Mouse (Mus musculus): Measurements from ENCODE around the gene Dnajc14.
"Not testable (repeated sequence)": the region's sequence is repeated elsewhere in the genome, so short reads cannot be mapped to it uniquely, and the experiment has no call there.

The Dnajc14 gene

GRCm38 (mm10) chr10:128821358-128822056, 17.6 kb downstream of the Dnajc14 start, which contains the start of gene Ormdl2:
Gene Ormdl2 (minus strand): TSS chr10:128821645.
- peak; percentile 99 for DNase-seq

GRCm38 (mm10) chr10:128822135-128822534, 18.3 kb downstream of the Dnajc14 start:
- DNase-seq: no peak

DNA sequence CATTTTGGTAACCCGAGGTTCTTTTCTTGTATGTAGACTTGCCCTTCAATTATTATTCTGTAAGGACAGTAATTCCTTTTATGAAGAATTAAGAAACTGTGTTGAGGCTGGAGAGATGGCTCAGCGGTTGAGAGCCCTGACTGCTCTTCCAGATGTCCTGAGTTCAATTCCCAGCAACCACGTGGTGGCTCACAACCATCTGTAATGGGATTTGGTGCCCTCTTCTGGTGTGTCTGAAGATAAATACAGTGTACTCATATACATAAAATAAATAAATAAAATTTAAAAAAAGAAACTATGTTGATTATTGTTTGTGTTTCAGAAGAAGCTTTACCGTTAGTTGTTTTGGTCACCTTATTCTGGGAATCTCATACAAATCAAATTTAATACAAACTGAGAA, 19.2 kb downstream of the Dnajc14 start:
- DNase-seq: not testable (repeated sequence)

- no peak for DNase-seq
These were observed 20.0 kb downstream of the Dnajc14 start for GRCm38 (mm10) chr10:128823821-128824220.

- DNase-seq: no peak
These were observed 33.5 kb downstream of the Dnajc14 start for GRCm38 (mm10) chr10:128837400-128837799.

- DNase-seq: no peak
These were observed 35.6 kb downstream of the Dnajc14 start for GRCm38 (mm10) chr10:128839434-128839833.

- DNase-seq: no peak
These were observed 36.8 kb downstream of the Dnajc14 start for GRCm38 (mm10) chr10:128840612-128841011.

- no peak for DNase-seq
These were observed 39.4 kb downstream of the Dnajc14 start for GRCm38 (mm10) chr10:128843260-128843659.

DNA sequence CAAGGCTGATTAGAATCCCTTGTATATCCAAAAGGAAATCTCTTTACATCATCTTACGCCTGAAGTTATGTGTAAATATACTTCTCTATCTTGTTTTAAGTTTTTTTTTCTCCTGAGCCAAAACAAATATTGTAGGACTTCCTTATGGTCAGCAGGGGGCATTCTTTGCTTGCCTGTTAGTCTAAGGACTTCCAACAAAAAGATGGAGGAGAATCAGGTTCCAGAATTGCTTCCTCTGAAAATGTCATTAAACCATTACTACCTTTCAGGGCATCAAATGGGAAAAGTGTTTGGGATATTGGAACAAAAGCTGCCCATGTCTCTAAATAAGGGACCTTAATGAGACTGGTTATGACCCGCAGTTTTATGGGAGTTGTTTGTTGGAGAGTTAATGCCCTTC, 41.7 kb downstream of the Dnajc14 start:
- no peak for DNase-seq

DNA sequence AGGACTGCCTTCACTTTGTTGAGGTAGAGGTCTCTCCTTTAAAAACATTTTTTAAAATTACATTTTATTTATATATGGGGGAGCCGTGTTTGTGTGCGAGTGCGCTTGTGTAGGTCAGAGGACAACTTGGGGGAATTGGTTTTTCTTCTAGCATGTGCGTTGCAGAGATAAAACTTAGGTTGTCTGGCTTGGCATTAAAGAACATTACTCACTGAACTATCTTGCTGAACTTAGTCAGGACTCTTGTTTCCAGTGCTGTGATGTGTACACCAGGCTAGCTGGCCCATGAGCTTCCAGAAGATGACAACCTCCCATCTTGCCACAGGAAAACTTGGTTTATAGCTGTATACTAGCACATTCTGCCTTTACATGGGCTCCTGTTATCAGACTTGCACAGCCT, 42.8 kb downstream of the Dnajc14 start:
- no peak for DNase-seq

- no peak for DNase-seq
These were observed 44.6 kb downstream of the Dnajc14 start for GRCm38 (mm10) chr10:128848426-128848825.

DNA sequence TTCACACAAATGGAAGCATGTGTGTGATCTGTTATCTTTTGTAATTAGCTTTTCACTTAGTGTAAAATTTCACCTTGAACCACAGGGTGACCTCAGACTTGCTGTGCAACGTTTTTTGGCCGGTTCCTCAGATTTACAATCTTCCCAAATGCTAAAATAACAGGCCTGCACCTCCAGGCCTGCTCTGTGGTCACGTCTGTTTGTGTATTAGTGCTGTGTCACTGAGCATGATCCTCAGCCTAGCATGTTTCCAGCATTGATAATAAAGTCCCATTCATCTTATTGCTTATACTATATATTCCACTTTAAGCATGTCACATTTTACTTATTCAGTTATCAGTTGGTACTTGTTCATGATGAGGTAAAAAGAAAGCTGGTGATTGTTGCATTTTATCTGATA, 46.5 kb downstream of the Dnajc14 start:
- no peak for DNase-seq

- no peak for DNase-seq
These were observed 57.3 kb downstream of the Dnajc14 start for GRCm38 (mm10) chr10:128861176-128861575.

GRCm38 (mm10) chr10:128866042-128866441, 62.2 kb downstream of the Dnajc14 start:
- DNase-seq: no peak

DNA sequence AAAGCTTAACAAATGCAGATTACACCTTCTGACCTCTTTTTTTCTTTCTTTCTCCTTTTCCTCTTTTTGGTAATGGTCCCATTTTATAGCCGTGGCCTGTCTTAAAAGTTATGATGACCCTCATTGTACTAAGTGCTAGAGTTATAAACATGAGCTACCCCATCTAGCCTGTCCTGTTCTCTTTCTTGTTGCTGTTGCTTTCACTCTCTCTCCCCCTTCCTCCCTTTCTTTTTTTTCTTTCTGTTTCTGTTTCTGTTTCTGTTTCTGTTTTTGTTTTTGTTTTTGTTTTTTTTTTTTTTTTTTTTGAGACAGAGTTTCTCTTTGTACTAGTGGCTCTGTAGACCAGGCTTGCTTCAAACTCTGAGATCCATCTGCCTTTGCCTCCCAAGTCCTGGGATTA, 62.7 kb downstream of the Dnajc14 start:
- no peak for DNase-seq

Data from kidney, adult 18-20 months (tissue).